Mouse (Mus musculus): ENCODE measurements around the gene Enam.
"Not testable (repeated sequence)": the region's sequence is repeated elsewhere in the genome, so short reads cannot be mapped to it uniquely, and the experiment has no call there.

The Enam gene

GRCm38 (mm10) chr5:88487675-88488074 is at the start of gene Enam:
Enam (plus strand) TSS chr5:88487975.
- in situ Hi-C loops (cut with MboI): no loop called here

DNA sequence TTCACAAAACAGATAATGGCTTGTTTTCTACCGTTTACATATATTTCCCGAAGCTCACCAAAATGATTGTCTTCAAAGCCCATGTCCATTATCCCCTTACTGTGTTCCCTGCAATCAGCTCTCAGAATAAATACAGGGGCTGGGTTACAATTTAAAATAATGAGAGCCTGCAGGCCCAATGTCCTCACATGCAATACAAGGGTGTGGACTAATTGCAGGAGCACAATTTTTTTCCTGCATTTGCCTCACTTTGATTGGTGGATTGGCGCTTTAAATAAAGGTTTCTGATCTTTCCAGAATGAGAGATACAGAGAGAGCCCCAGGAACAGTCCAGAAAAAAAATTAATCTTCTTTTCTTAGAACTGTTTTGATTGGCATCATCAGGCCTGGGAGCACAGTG is 32.1 kb upstream of the Enam start, which contains the start of gene Ambn:
Gene Ambn, plus strand, starts transcription at position 301 of the 400 bp plus-strand sequence.
- in situ Hi-C loops (cut with MboI): no loop called here

GRCm38 (mm10) chr5:88467471-88467870 is 20.3 kb upstream of the Enam start:
- in situ Hi-C loops (cut with MboI): no loop called here

DNA sequence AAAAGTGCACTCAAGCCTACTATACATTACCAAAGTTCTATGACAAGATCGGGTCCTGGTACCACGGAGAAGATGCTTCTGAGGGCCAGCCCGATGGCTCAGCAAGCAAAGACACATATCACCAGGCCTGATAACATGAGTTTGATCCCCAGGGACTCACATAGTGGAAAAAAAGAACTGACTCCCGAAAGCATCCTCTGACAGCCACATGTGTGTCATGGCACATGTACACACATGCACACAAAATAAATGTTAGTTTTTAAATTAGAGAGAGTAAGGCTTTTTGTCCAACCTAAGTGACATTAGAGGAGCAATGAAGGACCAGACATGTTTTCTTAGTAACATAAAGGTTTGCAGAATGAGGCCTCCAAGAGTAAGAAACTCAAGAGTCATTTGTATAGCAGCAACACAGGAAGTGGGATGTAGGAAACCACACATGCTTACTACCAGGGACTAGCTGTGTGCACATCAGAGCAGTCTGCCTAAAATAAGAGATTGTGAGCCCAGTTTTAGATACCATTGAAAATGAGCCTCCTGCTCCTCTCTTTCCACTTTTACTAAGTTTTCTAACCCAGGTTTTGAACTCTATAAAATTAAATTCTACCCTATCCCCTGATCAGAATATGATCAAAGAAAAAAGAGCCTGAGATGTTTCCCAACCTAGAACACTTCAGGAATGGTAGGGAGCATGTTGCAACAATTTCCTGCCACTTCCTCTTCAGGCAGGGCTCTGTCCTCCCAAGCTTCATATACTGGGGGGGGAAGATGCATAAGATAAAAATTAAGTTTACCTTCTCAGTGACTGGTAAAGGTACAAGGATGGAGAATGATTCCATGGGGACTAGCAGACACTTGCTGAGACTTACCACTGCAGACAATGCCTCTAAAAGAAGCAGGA is 18.7 kb upstream of the Enam start:
- in situ Hi-C loops (cut with MboI): no loop called here

DNA sequence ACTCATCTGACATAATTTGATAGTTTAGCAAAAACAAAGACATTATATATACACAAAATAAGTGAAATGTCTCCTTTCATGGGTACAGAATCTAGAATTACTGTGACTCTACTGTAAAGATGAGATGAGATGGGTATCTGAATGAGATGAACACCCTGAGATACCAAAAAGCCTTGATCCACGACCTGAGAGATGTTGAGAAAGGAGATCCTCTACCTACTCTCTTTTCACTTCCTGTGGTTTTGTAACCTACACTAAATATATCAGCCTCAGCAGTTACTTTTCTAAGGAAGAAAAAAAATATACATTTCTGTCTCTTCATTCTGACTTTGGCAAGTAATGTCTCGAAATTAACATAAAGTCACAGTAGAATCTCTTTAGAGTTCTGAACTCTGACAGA is 1.2 kb downstream of the Enam start:
- in situ Hi-C loops (cut with MboI): no loop called here

DNA sequence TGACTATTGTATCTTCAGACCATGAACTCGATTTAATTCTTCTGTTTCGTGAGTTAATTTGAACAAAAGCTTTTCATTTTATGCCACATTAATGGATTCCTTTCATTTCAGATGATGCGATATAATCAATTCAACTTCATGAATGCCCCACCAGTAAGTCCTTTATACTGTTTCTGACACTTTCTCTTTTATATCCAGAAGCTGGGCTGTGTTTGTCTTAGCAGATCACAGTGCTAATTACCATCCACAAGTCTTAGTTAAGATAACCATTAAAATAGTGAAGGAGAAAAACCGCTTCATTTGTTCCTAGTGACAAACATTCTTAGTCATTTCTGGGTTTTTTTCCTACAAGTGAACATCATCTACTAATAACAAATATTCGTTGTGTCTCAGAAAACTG is 3.3 kb downstream of the Enam start:
- in situ Hi-C loops (cut with MboI): no loop called here

DNA sequence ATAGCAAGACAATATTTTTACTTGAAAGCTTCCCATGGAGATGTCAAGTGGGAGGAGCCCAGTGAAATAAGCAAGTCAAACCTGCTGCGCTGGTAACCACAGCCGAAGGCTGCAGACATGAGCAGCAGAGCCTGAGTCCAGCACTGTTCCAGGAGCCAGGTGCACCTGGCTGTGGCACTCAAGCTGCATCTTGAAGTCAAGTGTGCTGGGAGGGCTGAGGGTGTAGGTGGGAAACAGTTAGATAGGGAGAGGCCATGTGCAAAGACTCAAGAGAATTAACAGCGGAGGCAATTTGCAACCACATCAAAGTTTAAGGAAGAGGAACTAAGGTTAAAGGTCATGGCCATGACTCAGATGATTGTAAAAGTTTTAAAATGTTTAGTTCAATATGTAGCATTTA is 12.0 kb downstream of the Enam start:
- in situ Hi-C loops (cut with MboI): no loop called here

DNA sequence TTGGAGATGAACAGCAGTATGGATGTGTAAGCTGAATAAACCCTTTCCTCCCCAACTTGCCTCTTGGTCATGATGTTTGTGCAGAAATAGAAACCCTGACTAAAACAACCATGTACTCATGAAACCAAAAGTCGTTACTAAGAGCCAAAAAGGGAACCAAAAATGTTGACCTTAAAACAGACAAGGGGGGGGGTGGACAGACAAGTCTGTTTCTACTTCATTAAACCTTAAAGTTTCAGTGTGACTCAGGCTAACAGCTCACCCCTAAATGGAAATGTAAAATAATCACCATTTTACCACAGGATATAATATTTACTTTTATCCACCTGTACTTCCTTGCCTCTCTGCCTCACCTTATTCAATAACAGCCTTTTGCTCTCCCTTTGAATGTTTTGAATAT is 20.8 kb downstream of the Enam start:
- in situ Hi-C loops (cut with MboI): no loop called here

GRCm38 (mm10) chr5:88508990-88509389 is 21.2 kb downstream of the Enam start:
- in situ Hi-C loops (cut with MboI): no loop called here

DNA sequence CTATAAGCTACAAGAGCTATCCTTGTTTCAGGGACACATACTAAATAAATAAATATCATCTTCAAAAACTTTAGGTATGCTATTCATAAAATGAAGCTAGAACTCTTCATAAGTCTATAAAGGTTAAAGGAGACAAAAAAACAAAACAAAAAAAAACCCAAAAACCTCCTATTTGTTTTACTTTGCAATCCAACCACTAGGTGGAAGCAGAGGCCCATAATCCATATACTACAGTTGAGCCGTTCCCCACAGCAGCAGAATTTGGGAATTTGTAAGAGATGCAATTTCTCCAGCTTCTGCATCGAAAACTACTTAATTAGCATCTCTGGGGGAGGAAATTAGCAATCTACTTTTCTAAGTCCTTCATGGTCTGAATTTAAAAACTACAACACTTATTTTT is 31.5 kb downstream of the Enam start:
- in situ Hi-C loops (cut with MboI): no loop called here

GRCm38 (mm10) chr5:88527657-88528056 is 39.9 kb downstream of the Enam start, which contains the start of gene Jchain:
Jchain (minus strand) TSS chr5:88527891.
- in situ Hi-C loops (cut with MboI): no loop called here

GRCm38 (mm10) chr5:88530908-88531307 is 43.1 kb downstream of the Enam start:
- in situ Hi-C loops (cut with MboI): no loop called here

DNA sequence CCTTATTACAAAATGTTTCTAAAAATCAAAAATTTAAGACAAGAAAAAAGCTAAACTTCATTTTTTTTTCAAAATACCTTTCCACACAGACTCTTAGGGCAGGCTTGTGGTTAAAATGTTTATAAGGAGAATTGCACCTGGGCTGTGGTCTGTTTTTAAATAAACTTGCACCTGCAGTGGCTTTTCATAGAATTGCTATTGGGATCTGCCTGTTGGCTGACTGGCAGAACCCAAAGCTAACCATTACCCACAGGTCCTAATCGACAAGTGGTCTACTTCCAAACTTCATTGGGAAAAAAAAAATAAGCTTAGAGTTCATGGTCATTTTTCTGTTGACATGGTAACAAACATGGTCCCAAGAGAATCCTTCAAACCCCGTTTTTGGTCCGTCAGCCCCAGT is 46.9 kb downstream of the Enam start:
- in situ Hi-C loops (cut with MboI): no loop called here

GRCm38 (mm10) chr5:88540845-88541244 is 53.1 kb downstream of the Enam start:
- in situ Hi-C loops (cut with MboI): no loop called here

- in situ Hi-C loops (cut with MboI): no loop called here
Observed at GRCm38 (mm10) chr5:88542651-88543282, 55.0 kb downstream of the Enam start.

DNA sequence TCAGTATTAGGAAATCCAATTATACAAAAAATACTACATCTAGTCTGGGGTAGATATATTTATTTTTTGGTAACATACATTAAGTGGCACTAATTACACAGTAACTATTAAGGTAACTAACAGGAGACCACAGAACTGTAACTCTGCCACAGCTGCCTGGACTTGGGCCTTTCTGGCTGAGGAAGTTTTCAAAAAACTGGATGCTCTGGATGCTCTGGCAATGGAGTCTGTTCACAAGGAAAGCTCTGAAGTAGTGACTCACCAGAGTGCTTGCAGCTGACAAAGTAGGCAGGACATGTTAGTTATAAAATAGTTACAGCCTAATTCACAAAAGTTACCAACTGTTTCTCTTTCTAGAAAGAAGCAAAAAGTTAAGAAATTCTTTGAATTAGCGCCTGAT is 56.6 kb downstream of the Enam start:
- in situ Hi-C loops (cut with MboI): not testable (repeated sequence)

- in situ Hi-C loops (cut with MboI): no loop called here
Observed at GRCm38 (mm10) chr5:88545536-88545935, 57.8 kb downstream of the Enam start.

DNA sequence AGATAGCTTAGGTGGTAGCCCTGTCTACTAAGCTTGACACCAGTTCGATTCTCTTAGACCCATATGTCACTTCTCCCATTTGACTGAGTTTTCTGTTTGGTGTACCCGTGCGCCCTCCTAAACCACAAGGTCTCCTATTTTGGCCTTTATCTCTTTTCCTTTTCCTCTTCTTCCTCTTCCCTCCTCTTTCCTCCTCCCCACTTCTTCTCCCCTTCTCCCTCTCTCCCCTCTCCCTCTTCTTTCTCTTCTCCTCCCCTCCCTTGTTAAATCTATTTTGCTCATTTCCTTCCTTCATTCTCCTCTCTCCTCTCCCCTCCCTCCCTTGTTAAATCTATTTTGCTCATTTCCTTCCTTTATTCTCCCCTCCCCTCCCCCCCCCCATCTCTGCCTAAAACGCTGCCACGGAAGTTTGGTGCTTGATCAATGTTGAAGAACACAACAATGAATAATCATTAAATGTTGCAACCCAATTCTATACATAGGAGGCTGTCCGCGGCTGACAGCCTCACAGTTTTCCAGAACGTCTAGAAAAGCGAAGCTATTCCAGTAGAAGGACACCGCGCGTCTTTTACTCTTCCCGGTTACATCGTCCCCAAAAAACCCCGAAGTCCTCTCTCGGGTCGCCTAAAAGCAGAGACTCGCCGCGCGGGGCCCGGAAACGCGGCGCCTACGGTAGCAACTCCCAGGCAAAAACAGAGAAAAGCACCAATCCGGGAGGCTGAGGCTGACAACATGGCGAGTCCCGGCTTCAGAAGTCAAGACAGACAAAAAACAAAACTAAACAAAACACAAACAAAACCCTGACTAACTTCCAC is 65.7 kb downstream of the Enam start:
- in situ Hi-C loops (cut with MboI): no loop called here

DNA sequence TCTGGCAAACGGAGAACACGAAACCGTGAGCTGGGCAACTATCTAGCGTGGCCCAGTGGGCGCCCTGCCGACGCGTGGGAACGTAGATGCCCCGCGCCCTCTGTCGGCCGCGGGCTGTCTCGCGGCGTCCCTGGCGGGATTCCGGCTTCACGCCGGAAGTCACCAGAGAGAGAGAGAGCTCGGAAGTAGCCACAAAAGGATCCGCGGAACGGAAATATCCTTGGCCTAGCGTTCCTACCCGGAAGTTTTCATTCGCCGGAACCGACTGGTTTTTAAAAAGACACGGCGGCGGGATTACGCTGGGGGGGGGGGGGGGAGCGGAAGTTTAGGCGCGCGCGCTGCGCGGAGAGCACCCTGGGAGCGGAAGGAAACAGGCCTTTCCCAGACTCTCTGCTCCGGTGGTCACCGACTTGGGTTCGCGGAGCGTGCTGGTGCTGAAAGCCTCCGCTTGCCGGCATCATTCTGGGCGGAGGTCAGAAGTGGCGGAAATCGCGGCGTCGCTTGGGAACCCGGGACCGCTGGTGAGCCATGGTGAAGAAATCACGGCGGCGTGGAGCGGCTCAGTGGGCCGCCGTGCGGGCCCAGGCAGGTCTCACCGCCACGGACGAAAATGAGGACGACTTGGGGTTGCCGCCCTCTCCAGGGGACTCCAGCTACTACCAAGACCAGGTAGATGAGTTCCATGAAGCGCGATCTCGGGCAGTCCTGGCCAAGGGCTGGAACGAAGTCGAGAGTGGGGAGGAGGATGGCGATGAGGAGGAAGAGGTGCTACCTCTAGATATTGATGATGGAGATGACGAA is 66.5 kb downstream of the Enam start, which contains the start of gene Utp3:
Gene Utp3, plus strand, starts transcription at position 377 of the 801 bp plus-strand sequence.
- in situ Hi-C loops (cut with MboI): no loop called here

Data from mature B cell (primary cell).